In the genomic region with DNA sequence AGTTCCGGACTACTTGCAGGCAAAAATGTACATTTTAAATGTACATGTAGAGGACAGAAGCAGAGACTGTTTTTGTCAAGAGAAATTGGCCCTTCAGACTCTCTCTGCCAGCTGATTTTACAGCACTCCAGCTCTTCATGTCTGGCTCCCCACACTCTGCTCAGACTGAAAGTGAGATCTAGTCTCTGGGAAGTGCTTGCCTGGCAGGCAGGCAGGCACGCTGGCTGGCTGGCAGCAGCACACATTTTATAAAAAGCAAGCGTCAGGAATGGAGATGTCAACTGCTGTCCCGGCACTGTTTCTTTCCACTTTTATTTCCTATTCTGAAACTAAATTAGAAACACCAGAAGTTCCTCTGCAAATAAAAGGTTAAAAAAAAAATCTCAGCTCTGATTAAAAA, we compare ENCODE assay signal across 11 mouse cellular contexts.
DNase-seq lines count a peak whose midpoint lies in the region; ATAC-seq lines count a peak whose summit lies in the region.
"Had no signal": no experiment of that assay in that cellular context is flagged by ENCODE, and none has a peak within 500 bp of the region (broad histone marks: within the 10 kb centered on the region; RNA-seq: fewer than 3 reads in every experiment).

No protein-coding gene starts in this region.

- H3K9me3 ChIP-seq in forebrain, embryonic 13.5 days (replicated peaks), result no peaks in the 10 kb centered on the region
- H3K9me3 ChIP-seq in forebrain, embryonic 11.5 days (ENCODE audit: control insufficient read depth, low read length), result no peaks in the 10 kb centered on the region
- no peaks in the 10 kb centered on the region for H3K9me3 ChIP-seq in heart, embryonic 15.5 days (replicated peaks)
- H3K9me3 ChIP-seq: hindbrain, embryonic 15.5 days; liver, embryonic 15.5 days had no signal

- no peak overlapping the region for H3K9ac ChIP-seq in forebrain, embryonic 13.5 days
- no peak overlapping the region for H3K9ac ChIP-seq in forebrain, embryonic 11.5 days (ENCODE audit: low read length)
- H3K9ac ChIP-seq in heart, embryonic 15.5 days, result no peak overlapping the region
- H3K9ac ChIP-seq: hindbrain, embryonic 15.5 days; liver, embryonic 15.5 days had no signal

- WGBS in forebrain, embryonic 13.5 days, result 68% methylated on average over 4 of the region's 4 CpGs
- WGBS in forebrain, embryonic 11.5 days, result 77% methylated on average over 4 of the region's 4 CpGs
- WGBS in heart, embryonic 15.5 days, result 35% methylated on average over 4 of the region's 4 CpGs

- ATAC-seq in forebrain, embryonic 13.5 days, result 0 out of 2 replicates have a peak, but pooled peaks have one; percentile 57
- no peak for ATAC-seq in forebrain, embryonic 11.5 days (replicated peaks; ENCODE audit: low FRiP score)
- no peak for ATAC-seq in heart, embryonic 15.5 days (replicated peaks; ENCODE audit: insufficient number of reproducible peaks, insufficient read depth, low FRiP score, low read depth)
- ATAC-seq in activated CD4-positive, CD25-positive, alpha-beta regulatory T cell, adult 4 months, result no peak

- no peaks in the 10 kb centered on the region for H3K36me3 ChIP-seq in forebrain, embryonic 13.5 days (ENCODE audit: poor library complexity, severe bottlenecking)
- no peaks in the 10 kb centered on the region for H3K36me3 ChIP-seq in forebrain, embryonic 11.5 days (ENCODE audit: control insufficient read depth, insufficient read depth, low read length)
- no peaks in the 10 kb centered on the region for H3K36me3 ChIP-seq in heart, embryonic 15.5 days
- H3K36me3 ChIP-seq: hindbrain, embryonic 15.5 days; liver, embryonic 15.5 days had no signal

- no peak for DNase-seq in forebrain, embryonic 11.5 days (ENCODE audit: low spot score)
- peak; percentile 45 for DNase-seq in brain, embryonic 18.5 days (ENCODE audit: low read depth, low spot score)
- peak; percentile 59 to 67 for DNase-seq in left cerebral cortex, adult 9 months (ENCODE audit: low spot score in 2 of 2)
- DNase-seq in adrenal gland, postnatal 10 days, result no peak
- DNase-seq in ovary, postnatal 10 days (ENCODE audit: low spot score), result no peak
- DNase-seq: cerebellum, postnatal 36 days had no signal

- H3K27ac ChIP-seq in forebrain, embryonic 13.5 days, result no peak overlapping the region
- H3K27ac ChIP-seq in forebrain, embryonic 11.5 days (ENCODE audit: low read depth, low read length), result no peak overlapping the region
- H3K27ac ChIP-seq in heart, embryonic 15.5 days, result peak overlapping the region; percentile 38
- H3K27ac ChIP-seq: hindbrain, embryonic 15.5 days; liver, embryonic 15.5 days had no signal

- H3K4me3 ChIP-seq in forebrain, embryonic 13.5 days, result no peak overlapping the region
- H3K4me3 ChIP-seq in forebrain, embryonic 11.5 days (ENCODE audit: low read depth, low read length), result no peak overlapping the region
- H3K4me3 ChIP-seq in heart, embryonic 15.5 days, result no peak overlapping the region
- H3K4me3 ChIP-seq: hindbrain, embryonic 15.5 days; liver, embryonic 15.5 days had no signal

- no peak overlapping the region for H3K4me2 ChIP-seq in forebrain, embryonic 13.5 days
- H3K4me2 ChIP-seq in forebrain, embryonic 11.5 days (ENCODE audit: low read depth, low read length, severe bottlenecking), result no peak overlapping the region
- H3K4me2 ChIP-seq in heart, embryonic 15.5 days, result 0 out of 2 replicates have a peak overlapping the region, but pooled peaks have one; percentile 0
- H3K4me2 ChIP-seq: hindbrain, embryonic 15.5 days; liver, embryonic 15.5 days had no signal

- no peaks in the 10 kb centered on the region for H3K27me3 ChIP-seq in forebrain, embryonic 13.5 days
- H3K27me3 ChIP-seq in forebrain, embryonic 11.5 days (ENCODE audit: control insufficient read depth, insufficient read depth, low read length), result no peaks in the 10 kb centered on the region
- no peaks in the 10 kb centered on the region for H3K27me3 ChIP-seq in heart, embryonic 15.5 days
- H3K27me3 ChIP-seq: hindbrain, embryonic 15.5 days; liver, embryonic 15.5 days had no signal

- peaks cover 17% of the 10 kb centered on the region for H3K4me1 ChIP-seq in forebrain, embryonic 13.5 days
- H3K4me1 ChIP-seq in forebrain, embryonic 11.5 days (replicated peaks; ENCODE audit: control insufficient read depth, insufficient read depth, low read length), result no peaks in the 10 kb centered on the region
- H3K4me1 ChIP-seq in heart, embryonic 15.5 days (replicated peaks), result peaks cover 4% of the 10 kb centered on the region; the same call in 1 of the 2 replicates
- H3K4me1 ChIP-seq: hindbrain, embryonic 15.5 days; liver, embryonic 15.5 days had no signal

Comparison
In these comparisons a context has a peak if more than half of its experiments do, and no peak if none do; other contexts are left out.
1. DNase-seq: peak in brain, embryonic 18.5 days (single experiment) and left cerebral cortex, adult 9 months (2 of 2); none in forebrain, embryonic 11.5 days (single experiment), adrenal gland, postnatal 10 days (single experiment) and ovary, postnatal 10 days (single experiment).